Mouse (Mus musculus) gastrocnemius, adult 2 months (tissue): Measurements from ENCODE around the gene Vill. TPM values are rescaled to one million over a fixed set of nuclear protein-coding genes. Genes with fewer than 3 reads are reported as not detected.

Experiments used
- DNase-seq: peaks from one replicate; pipeline ENCODE4 v3.0.0; 2022
- H3K27ac ChIP-seq: fragments of 200-600 bp; 2 replicates; pipeline ENCODE4 v1.8.1; 2022; ENCODE audit warnings: mild to moderate bottlenecking
- H3K4me3 ChIP-seq: fragments of 200-600 bp; 2 replicates; pipeline ENCODE4 v1.8.1; 2022; ENCODE audit warnings: mild to moderate bottlenecking, moderate library complexity
- CTCF ChIP-seq: fragments of 200-600 bp; IDR thresholded peaks from 2 replicates; pipeline ENCODE4 v1.8.1; 2022; ENCODE audit warnings: antibody characterized with exemption, mild to moderate bottlenecking, moderate library complexity
- intact Hi-C: fragments of 180-260 bp; cut with DNase I; formaldehyde crosslinking; loops from one replicate; pipeline ENCODE4 v1.15.1; 2025
- total RNA-seq, 2 experiments: library from RNA; stranded (reverse); gene quantifications; 2 replicates each; pipeline ENCODE4 v1.2.3; 2021

Vill gene
- total RNA-seq, 2 experiments from 2014 or later = 0.45 TPM; not detected in 1

DNA sequence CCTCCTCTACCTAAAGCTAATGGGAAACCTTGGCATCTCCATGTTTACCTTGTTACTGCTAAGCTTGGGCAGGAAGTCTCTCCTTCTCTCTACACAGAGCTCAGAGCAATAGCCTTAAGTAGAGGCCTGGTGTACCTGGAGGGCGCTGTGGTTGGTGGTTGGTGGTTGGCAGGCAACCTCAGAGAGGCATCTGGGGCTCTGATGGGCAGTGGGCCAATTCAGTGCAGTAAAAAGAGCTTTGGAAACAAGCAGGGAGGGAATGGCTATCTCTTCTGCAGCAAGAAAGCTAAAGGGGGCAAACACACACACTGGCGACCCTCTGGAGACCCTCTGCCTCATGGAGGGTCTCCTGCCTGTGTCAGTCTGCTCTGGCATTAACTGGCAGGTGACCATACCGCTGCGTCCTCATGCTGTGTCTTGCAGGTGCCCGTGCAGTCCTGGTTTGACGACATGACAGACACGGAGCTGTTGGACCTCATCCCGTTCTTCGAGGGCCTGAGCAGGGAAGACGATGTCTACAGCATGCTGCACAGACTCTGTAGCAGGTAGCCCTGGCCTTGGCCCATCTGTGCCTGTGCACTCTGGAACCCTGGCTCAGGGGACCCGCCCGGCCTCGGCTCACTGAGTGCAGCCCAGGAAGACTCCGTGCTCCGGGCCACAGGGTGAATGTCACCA lies 12.3 kb upstream of the Vill start:
- DNase-seq = no peak
- H3K4me3 ChIP-seq = no peak overlapping the region
- TF ChIP-seq CTCF = no peak
- H3K27ac ChIP-seq = no peak overlapping the region
- intact Hi-C loops = no loop called here

DNA sequence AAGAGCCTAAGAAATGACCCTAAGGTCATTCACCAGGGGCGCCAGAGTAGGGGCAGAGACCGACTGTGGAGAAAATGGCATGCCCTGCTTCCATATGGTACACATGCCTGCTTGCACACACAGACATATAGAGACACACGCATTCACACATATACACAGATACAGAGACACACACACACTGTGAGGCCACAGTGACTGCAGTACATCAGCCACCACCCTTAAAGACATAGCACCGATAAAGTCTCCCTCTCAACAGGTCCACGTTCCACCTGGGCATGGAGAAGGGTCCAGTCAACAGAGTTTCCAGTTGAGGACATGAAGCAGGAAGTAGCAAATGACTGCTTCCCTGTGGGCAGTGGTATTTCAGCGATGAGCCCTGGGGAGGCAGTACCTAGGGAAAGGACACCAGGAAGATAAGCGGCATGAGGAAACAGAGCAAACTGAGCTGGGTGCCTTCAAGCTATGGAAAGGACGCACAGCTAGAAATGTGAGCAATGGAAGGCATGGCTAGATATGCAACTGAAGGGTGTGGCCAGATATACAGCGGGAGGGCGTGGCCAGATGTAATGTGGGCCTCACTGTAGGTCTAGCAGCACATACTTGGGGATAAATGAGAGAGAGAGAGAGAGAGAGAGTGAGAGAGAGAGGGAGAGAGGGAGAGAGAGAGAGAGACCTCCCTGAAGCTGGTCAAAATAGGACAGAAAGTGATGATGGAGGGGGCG lies 4.2 kb upstream of the Vill start:
- Histone ChIP-seq H3K27ac (no peak overlapping the region), H3K4me3 (no peak overlapping the region)
- TF ChIP-seq CTCF = no peak
- no peak for DNase-seq
- intact Hi-C loops = no loop called here

DNA sequence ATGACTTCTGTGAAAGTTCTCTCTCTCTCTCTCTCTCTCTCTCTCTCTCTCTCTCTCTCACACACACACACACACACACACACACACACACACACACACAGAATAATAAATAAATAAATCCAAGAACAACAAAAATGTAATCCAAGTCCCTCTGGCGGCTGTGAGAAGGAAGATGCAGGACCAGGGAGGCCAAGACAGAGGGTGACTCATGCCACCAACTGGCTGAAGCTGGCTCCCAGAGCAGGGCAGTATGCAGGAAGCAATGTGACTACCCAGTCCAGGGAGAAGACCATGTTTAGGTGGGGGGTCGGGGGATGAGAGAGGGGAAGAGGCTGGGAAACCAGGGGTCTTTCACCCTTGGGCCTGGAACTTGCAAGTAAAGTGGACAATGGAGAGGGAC lies 1.4 kb upstream of the Vill start:
- intact Hi-C loops = no loop called here
- peak; percentile 22; the same call in 1 of the 2 replicates for TF ChIP-seq CTCF

GRCm38 (mm10) chr9:119053964-119054576 lies 1.5 kb downstream of the Vill start:
- no peak for TF ChIP-seq CTCF
- no peak for DNase-seq
- Histone ChIP-seq H3K27ac (no peak overlapping the region), H3K4me3 (no peak overlapping the region)
- intact Hi-C loops = no loop called here

More for the DNA sequence above, 1.4 kb upstream of the Vill start:
- no peak for DNase-seq
- no peak overlapping the region for H3K27ac ChIP-seq
- no peak overlapping the region for H3K4me3 ChIP-seq

DNA sequence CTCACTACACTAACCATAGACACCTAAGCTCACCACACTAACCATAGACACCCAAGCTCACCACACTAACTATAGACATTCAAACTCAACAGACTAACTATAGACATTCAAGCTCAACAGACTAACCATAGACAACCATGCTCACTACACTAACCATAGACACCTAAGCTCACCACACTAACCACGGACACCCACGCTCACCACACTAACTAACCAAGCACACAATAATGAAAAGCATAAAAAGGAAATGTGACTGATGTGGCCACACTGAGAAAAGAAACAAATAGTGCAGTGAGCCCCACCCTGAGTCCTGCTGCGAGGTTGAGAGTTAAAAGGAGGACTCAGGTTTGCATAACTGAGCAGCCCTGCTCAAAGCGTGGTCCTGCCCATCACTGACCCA lies 2.8 kb downstream of the Vill start:
- Histone ChIP-seq H3K4me3 (no peak overlapping the region), H3K27ac (no peak overlapping the region)
- no peak for DNase-seq
- intact Hi-C loops = no loop called here
- TF ChIP-seq CTCF = no peak

GRCm38 (mm10) chr9:119058245-119058644 lies 5.7 kb downstream of the Vill start:
- DNase-seq = no peak
- no peak overlapping the region for H3K4me3 ChIP-seq
- H3K27ac ChIP-seq = no peak overlapping the region
- no peak for TF ChIP-seq CTCF
- intact Hi-C loops = no loop called here

- Histone ChIP-seq H3K4me3 (no peak overlapping the region), H3K27ac (no peak overlapping the region)
- no peak for DNase-seq
- intact Hi-C loops = loop anchor here (10.0 kb wide), 1 partner anchor 476 kb away; no protein-coding TSS in a partner anchor
- no peak for TF ChIP-seq CTCF
These were observed 8.1 kb downstream of the Vill start for GRCm38 (mm10) chr9:119060701-119061100.

GRCm38 (mm10) chr9:119063036-119063644 lies 10.6 kb downstream of the Vill start:
- TF ChIP-seq CTCF = no peak
- DNase-seq = no peak
- Histone ChIP-seq H3K27ac (no peak overlapping the region), H3K4me3 (no peak overlapping the region)
- intact Hi-C loops = loop anchor here (10.0 kb wide), 1 partner anchor 478 kb away; no protein-coding TSS in a partner anchor

- Histone ChIP-seq H3K4me3 (no peak overlapping the region), H3K27ac (no peak overlapping the region)
- intact Hi-C loops = loop anchor here (10.0 kb wide), 1 partner anchor 479 kb away; no protein-coding TSS in a partner anchor
- no peak for DNase-seq
- no peak for TF ChIP-seq CTCF
These were observed 11.7 kb downstream of the Vill start for GRCm38 (mm10) chr9:119064296-119064695.

DNA sequence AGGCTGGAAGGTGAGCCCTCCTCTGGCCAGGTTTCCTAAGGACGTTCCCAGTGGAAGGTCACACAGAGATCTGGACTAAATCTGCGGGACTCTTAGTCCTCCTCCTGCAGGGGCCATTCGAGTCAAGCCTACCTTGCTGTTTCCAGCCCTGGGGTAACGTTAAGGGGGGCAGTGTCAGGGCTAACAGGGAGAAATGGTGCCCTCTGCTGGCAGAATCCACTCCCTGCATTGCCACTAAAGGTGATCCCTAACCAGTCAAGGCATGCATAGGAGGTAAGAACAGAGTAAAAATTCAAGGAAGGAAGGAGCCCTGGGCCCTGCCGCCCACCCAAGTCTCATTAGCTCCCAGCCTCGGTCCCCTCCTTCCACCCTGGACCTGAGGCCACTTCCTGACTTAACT lies 15.0 kb downstream of the Vill start:
- H3K27ac ChIP-seq = no peak overlapping the region
- TF ChIP-seq CTCF = peak; percentile 94
- peak; percentile 84 for DNase-seq
- H3K4me3 ChIP-seq = no peak overlapping the region
- intact Hi-C loops = loop anchor here (1.0 to 10.0 kb wide), 3 partner anchors 35 to 483 kb away; no protein-coding TSS in a partner anchor

GRCm38 (mm10) chr9:119068266-119068665 lies 15.7 kb downstream of the Vill start:
- intact Hi-C loops = loop anchor here (10.0 kb wide), 1 partner anchor 483 kb away; no protein-coding TSS in a partner anchor
- Histone ChIP-seq H3K4me3 (no peak overlapping the region), H3K27ac (no peak overlapping the region)
- no peak for TF ChIP-seq CTCF
- DNase-seq = no peak

- no peak for TF ChIP-seq CTCF
- intact Hi-C loops = no loop called here
- H3K4me3 ChIP-seq = no peak overlapping the region
- no peak for DNase-seq
- H3K27ac ChIP-seq = no peak overlapping the region
These were observed 17.7 kb downstream of the Vill start for GRCm38 (mm10) chr9:119070173-119070825.
